Mouse (Mus musculus): ENCODE measurements around the gene Palmd.

Palmd gene

GRCm38 (mm10) chr3:116892206-116892563 lies 76.6 kb downstream of the Palmd start:
- DNase-seq (ENCODE audit: low spot score in 2 of 2), result no peak

- DNase-seq (ENCODE audit: low spot score in 2 of 2), result no peak
Measured at GRCm38 (mm10) chr3:116891436-116892205, 77.2 kb downstream of the Palmd start.

- no peak for DNase-seq (ENCODE audit: low spot score in 2 of 2)
Measured at GRCm38 (mm10) chr3:116890576-116890975, 78.2 kb downstream of the Palmd start.

- DNase-seq (ENCODE audit: low spot score in 2 of 2), result no peak
Measured at GRCm38 (mm10) chr3:116889358-116889757, 79.4 kb downstream of the Palmd start.

DNA sequence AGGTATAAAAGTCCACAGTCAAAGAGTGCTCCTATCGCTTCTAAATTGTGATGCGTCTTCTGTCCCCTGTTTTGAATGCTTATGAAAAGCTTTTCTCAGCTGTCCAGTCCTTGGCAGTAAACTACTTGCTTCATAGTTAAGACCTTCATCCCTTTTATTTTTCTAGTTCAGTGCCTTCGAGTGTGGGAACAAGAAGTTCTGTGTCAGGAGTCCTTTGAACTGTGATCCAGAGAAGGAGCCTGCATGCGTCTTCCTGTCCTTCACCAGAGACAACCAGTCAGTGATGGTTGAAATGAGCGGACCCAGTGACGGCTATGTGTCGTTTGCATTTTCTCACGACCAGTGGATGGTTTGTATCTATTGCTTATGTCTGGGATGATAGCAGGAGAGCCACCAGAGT lies 83.8 kb downstream of the Palmd start:
- no peak for DNase-seq (ENCODE audit: low spot score in 2 of 2)

GRCm38 (mm10) chr3:116882221-116882960 lies 86.4 kb downstream of the Palmd start:
- no peak for DNase-seq (ENCODE audit: low spot score in 2 of 2)

DNA sequence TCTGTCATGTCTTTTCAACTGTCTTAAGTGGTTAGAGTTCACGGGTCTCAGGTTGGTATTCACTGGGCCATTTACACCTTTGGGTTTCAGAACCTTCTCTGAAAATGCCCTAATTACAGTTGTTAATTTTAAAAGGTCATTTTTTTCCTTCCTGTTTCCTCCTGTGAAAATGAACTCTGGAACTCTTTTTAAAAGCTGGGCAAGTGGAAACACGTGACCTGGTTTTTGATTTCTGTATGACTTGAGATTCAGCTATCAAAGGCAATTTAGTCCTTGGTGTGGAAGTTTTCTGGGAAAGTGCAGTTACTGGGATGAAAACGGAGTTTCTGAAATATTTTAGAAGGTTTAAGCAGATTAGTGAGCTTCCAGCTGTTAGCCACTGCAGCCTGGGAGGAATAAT lies 98.4 kb downstream of the Palmd start:
- DNase-seq (ENCODE audit: low spot score in 2 of 2), result no peak
